Mouse (Mus musculus): ENCODE results near the gene Mrpl2.

The Mrpl2 gene

GRCm38 (mm10) chr17:46628471-46628790 lies 17.6 kb upstream of the Mrpl2 start:
- DNase-seq: no peak

DNA sequence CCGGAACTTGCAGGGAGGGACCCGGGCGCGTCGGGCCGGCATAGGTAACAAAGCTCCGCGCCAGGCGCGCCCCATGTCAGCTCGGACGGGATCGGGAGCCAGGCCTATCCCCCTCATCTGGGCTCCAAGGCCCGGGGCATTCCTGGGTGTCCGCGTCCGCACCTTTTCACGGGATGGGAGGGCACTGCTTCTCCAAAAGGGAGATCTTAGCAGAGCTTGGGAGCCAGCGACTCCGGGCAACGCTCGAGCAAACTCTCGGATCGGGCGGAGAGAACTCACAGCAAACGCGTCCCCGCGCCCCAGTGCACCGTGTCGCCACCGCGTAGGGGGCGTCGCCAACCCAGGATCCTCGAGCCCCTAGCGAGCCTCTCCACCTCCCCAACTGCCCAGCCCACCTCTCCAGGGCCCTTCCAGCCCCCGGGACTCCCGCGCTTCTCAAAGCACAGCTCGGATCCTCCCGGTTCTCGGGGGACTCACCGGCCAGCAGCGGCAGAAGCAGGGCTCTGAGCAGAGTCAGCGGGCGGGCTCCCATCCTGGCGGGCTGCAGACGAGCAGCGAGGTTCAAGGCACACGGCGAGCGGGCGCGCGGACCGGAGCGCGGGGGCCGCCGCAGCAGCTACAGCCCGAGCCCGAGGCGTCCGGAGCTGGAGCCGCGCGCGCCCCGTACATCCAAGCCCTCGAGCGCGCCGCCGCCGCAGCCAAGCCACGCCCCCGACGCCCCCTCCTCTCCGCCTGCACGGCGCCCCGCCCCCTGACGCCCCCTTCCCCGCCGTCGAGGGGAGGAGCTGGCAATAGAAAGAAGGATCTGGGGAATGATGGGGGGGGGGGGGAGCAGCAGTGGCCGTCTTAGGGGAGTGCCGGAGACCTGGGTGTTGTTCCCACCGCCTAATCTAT lies 17.0 kb upstream of the Mrpl2 start, which contains the start of gene Ptk7:
TSS of gene Ptk7 (minus strand) at position 714 of the 894 bp plus-strand sequence.
- peak; percentile 88 for DNase-seq

GRCm38 (mm10) chr17:46629685-46630441 lies 16.2 kb upstream of the Mrpl2 start:
- DNase-seq: peak; percentile 58

DNA sequence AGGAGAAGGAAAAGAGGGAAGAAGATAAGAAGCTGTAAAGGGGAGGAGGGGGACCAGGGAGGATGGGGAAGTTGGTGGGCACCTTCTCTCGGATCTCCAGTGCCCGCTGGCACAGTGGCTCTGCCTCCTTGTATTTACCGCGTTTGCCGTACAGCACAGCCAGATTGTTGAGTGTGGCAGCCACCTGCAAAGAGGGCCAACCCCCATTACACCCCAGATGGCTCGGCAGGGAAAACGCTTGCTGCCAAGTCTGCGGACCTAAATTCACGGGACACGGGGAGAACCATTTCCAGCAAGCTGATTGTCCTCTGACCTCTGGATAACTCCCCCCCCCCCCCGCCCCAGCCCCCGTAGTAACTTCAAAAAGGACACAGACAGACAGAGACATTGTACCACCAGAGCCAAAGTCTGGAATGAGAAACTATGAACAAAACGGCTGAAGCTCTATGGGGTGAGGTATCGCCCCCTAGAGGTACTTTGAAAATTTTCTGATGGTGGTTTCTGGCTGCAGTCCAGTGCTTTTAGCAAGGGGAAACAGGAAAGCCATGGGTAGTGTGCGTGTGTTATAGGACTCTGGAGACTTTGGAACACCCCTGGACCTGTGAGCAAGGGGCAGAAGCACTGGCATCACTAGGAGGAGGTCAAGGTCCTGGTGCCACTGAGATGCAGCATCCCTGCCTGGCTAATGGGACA lies 9.1 kb upstream of the Mrpl2 start:
- peak; percentile 56 for DNase-seq

DNA sequence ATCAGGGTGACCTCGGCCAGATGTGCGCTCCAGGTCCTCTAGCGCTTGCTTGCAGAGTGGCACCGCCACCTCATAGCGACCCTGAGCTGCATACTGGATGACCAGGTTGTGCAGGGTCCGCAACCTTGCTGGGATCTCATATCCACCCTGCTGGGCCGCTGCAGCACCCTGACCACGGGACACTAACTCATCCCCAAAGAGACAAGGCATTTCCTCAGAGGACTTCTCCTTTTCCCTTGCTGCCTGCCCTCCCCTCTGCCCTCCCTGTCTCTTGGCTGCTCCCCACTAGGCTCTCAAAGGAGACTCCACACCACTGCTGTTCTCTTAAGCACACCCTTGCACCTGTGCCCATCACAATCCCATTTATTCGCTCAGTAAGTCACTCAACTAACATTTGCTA lies 6.1 kb upstream of the Mrpl2 start:
- DNase-seq: no peak

- DNase-seq: no peak
Measured at GRCm38 (mm10) chr17:46642060-46642459, 4.0 kb upstream of the Mrpl2 start.

DNA sequence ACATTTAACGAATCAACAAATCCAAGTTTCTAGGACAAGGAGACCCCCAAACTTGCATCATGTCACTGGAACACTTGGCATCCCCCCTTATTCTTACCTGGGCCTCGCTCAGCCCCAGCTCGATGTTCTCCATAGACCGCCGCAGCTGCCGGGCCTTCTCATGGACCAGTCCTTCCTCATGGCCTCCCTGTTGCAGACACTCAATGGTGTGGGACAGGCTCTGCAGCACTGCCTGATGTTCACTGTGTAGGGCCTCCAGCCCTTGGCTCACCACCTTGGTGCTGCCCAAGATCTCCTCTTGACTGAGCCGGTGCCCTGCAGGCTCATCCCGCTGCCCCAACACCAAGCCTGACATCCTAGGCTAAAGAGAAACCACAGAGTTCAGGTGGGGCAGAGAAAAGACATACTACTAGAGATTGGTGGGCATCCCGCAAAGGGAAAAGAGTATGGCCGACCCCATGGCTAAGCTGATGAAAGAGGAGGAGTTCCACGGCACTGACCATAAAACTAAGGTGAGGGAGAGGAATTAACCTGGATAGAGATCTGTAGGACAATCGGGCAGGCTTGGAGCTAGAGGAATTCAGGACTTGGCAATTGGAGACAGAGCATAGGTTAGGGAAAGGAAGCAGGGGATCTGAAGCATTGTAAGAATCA lies 1.8 kb upstream of the Mrpl2 start:
- DNase-seq: no peak

DNA sequence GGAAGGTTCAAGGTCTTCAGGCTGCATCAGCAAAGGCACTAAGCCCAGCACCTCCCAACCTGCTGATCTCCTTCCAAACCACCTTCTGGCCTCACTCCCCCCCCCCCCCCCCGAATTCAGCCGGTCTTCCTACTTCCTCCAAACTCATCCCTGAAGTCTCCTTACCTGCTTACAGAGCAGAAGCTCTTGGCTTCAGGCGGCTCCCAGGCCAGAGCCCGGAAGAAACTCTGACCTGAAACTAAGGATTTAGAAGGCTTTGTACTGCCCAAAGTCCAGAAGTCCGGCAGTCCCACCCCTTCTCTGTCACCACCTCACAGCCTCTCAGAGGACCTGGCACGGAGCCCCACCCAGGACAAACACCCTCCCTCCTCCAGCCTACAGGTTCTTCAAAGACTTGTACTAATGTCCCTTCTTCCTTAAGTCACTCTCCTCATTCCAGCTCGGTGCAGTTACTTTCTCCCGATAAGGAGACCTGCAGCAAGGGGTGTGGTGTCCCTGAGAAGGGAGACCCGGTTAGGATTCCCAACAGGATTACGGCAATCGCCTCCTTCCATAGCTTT lies 1.0 kb upstream of the Mrpl2 start:
- peak; percentile 23 for DNase-seq

DNA sequence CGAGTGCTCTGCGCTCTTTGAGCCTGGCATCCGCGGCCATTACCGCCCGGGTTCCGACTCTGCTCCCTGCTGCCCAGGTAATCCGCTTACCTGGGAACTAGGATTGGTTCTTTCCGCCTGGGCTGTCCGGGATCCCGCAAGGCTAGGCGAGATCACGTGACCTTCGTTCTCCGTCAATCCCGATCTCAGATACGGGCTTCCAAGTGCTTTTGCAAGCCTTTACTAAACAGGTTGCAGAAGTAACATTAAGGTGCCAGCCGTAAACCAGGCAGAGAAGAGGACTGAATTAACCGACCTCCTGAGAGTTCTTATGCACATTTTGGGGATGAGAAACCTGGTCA lies 263 bp downstream of the Mrpl2 start:
- no peak for DNase-seq

DNA sequence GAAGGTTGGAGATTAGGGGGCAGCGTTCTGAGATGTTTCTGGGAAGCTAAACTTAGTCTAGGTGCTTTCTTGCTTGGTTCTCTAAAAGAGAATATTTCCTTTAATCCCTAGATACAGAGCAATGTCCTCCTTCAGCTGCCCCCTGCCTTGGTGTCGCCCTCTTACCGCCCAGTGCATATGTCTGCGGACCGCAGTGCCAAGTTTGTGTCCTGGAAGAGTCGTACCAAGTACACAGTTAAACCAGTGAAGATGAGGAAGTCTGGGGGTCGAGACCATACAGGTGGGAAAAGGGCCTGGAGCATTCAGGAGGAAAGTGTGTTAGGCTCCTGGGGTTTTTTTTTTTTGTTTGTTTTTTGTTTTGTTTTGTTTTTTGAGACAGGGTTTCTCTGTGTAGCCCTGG lies 1.2 kb downstream of the Mrpl2 start:
- no peak for DNase-seq

GRCm38 (mm10) chr17:46648436-46648835 lies 2.4 kb downstream of the Mrpl2 start:
- DNase-seq: no peak

- peak; percentile 23 for DNase-seq
Measured at GRCm38 (mm10) chr17:46649811-46650210, 3.8 kb downstream of the Mrpl2 start.

DNA sequence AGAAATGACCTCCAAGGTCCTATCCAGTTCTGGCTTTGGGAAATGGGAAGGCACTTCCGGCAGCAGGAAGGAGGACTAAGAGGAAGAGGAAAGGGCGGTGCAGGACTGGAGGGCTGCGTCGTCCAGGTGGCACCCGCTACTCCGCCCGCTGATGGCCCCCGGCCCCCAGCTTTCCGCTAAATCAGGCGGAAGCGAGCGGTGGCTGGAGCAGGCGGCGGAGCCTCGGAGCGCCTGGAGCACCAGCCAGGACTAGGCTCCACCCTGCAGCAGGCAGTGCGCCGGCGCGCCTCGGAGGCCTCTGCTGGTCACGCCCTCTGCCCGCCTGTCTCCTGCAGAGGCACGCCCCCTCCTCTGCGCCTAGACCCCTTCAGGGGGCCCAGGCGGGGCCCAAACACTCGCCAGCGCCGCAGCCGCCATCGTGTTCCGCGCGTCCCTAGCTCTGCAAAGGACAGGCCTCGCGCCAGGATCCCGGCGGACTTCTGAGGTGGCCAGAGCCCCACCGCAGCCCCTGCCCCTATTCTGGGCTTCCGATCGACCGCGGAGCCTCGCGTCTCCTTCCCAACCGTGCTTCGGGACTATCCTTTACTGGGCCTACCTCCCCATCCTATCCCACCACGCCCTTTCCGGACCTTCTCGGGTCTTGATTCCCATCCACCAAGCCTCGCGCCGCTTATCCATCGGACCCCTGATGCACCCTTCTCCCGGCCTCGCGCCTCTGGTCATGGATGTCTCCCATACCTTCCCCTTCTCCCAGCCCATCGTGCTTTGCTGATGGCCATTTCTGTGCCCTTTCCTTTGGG lies 4.4 kb downstream of the Mrpl2 start, which contains the start of gene Cul7:
TSS of gene Cul7 (plus strand) at position 106 of the 800 bp plus-strand sequence.
- peak; percentile 95 for DNase-seq

DNA sequence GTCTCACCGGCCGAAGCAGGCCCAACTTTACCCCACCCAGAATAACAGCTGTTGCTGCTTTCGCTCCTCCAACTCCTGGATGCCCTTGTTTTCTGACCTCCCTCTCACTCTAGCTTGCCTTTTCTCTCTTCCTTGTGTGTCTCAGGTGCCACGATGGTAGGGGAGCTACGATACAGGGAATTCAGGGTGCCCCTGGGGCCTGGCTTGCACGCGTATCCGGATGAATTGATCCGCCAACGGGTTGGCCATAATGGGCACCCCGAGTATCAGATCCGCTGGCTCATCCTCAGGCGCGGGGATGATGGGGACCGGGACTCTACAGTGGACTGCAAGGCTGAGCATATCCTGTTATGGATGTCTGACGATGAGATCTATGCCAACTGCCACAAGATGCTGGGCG lies 5.3 kb downstream of the Mrpl2 start:
- no peak for DNase-seq

DNA sequence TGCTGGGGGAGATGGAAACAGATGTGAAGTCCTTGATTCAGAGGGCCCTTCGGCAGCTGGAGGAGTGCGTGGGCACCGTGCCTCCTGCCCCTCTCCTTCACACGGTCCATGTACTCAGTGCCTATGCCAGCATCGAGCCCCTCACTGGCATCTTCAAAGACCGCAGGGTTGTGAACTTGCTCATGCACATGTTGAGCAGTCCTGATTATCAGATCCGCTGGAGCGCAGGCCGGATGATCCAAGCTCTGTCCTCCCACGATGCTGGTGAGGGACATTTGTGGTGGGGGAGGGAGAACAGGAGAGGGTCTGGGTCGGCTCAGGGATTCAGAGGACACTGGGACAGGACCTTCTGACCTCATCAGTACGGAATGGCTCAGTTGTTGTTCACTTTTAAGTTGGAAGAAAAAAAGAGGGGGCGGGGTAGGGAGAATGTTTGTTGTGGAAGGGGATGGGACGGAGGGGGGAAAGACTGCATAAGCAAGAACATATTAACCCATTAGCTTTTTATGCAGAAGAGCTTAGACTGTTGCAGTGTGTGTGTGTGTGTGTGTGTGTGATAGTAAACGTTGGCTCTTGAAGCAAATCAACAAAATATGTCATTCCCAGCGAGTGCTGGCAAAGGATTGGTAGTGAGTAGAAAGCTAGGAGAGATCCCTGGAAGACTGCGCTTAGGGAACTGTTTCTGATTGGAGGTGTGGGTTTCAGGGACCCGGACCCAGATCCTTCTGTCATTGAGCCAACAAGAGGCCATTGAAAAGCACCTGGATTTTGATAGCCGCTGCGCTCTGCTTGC lies 5.9 kb downstream of the Mrpl2 start:
- DNase-seq: no peak

DNA sequence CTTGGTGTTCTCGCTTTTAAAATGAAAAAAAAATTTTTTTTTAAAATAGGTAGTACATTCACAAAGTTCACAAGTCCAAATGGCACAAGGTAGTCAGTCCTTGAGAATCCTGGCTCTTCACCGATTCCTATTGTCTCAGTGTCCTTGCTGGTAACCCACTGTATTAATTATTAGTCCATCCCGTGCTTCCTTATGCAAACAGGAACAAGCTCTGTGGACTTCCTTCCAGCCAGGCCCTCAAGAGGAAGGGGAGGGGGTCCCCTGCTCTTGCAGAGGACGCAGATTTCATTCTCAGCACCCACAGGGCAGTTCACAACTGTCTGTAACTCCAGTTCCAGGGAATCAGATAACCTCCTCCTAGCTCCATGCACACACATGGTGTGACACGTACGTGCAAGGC lies 10.0 kb downstream of the Mrpl2 start:
- DNase-seq: no peak

DNA sequence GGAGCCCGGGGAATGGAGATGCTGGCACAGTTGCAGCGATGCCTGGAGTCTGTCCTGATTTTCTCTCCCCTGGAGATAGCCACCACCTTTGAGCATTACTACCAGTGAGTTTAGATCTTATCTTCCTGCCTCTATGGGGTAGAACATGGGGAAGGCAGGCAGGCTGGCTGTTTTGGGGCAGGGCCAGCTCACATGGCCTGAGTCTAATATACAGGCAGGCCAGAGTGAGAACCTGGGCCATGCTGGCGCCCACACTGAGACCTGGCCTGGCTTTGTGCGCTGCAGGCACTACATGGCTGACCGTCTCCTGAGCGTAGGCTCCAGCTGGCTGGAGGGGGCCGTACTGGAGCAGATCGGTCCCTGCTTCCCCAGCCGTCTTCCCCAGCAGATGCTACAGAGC lies 15.3 kb downstream of the Mrpl2 start:
- no peak for DNase-seq

DNA sequence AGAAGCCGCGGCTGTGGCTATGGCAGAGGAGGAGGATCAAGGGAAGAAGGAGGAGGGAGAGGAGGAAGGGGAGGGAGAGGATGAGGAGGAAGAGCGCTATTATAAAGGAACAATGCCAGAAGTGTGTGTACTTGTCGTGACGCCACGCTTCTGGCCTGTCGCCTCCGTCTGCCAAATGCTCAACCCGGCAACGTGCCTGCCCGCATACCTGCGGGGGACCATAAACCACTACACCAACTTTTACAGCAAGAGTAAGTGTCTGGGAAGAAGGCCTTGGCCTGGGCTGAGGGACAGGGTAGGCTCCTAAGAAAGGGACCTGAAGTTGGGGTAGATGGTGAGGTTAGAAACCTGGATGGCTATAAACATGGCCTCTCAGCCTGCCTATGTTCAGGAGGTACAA lies 16.0 kb downstream of the Mrpl2 start:
- DNase-seq: no peak

GRCm38 (mm10) chr17:46662730-46663129 lies 16.7 kb downstream of the Mrpl2 start:
- no peak for DNase-seq

GRCm38 (mm10) chr17:46667712-46668111 lies 21.7 kb downstream of the Mrpl2 start:
- DNase-seq: no peak

DNA sequence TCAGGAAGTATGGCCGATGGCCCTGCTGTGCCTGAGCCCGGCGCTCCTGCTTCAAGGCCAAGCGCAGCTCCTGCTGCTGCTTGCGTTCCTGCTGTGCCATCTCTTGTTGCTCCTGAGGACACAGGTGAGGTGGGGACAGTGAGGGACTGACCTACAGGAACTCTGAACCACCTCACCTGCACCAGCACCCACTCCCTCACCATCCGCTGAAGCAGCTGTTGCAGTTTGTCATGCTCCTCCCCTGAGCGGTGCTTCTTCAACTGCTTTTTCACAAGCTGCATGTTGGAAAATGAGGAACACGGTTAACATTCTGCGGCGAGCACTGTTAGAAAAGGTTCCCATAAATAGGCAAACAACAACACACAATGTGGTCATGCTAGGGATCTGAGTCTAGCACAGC lies 23.9 kb downstream of the Mrpl2 start:
- DNase-seq: no peak

Measured in thymus, postnatal 14 days (tissue).